Mouse (Mus musculus) CH12.LX (cell line): ENCODE data around the gene Gad1. TPM values are rescaled to one million over a fixed set of nuclear protein-coding genes. Genes with fewer than 3 reads are reported as not detected.
A peak's percentile ranks its signal among the peaks of the same experiment; 100 is the strongest.

Experiments used
- DNase-seq: peaks from one replicate; pipeline ENCODE4 v3.0.0-alpha.2; 2013; ENCODE audit errors: extremely low read depth
- H3K27ac ChIP-seq: 2 replicates; pipeline ENCODE4 v1.5.1; 2012; ENCODE audit warnings: low read depth, mild to moderate bottlenecking, control low read depth, moderate library complexity; ENCODE audit not compliant: insufficient read depth
- H3K27me3 ChIP-seq: replicated peaks from 2 replicates; pipeline ENCODE3; 2012; ENCODE audit warnings: inconsistent platforms
- H3K36me3 ChIP-seq, 2 experiments: replicated peaks in 1 of 2; 2 replicates each; pipeline versions ENCODE3 to v1.6.1; 2012; ENCODE audit warnings: inconsistent platforms in 1 of 2, low read length in 1 of 2, mild to moderate bottlenecking in 1 of 2, mixed read lengths in 1 of 2, moderate library complexity in 1 of 2; ENCODE audit not compliant: control insufficient read depth in 1 of 2, insufficient read depth in 1 of 2
- H3K4me1 ChIP-seq, 2 experiments: 2 replicates each; pipeline ENCODE4 v1.6.1; 2012; ENCODE audit warnings: inconsistent platforms in 1 of 2, moderate library complexity in 1 of 2; ENCODE audit not compliant: insufficient read depth in 2 of 2, control insufficient read depth in 1 of 2
- H3K4me2 ChIP-seq: 2 replicates; pipeline ENCODE4 v1.6.1; 2012; ENCODE audit warnings: low read depth, mild to moderate bottlenecking, control low read depth; ENCODE audit not compliant: poor library complexity, insufficient read depth, severe bottlenecking
- H3K4me3 ChIP-seq, 3 experiments: fragments of 150-350 bp in 1 of 3; sonication (generic) in 1 of 3; replicated peaks in 1 of 3; 2 replicates each; pipeline versions ENCODE3 to v1.5.1; 2011 to 2012; ENCODE audit warnings: low read depth in 2 of 3, low read length in 2 of 3, mild to moderate bottlenecking in 2 of 3, moderate library complexity in 2 of 3, control low read depth in 1 of 3, improper control_type of control experiment in 1 of 3, inconsistent platforms in 1 of 3, mixed read lengths in 1 of 3; ENCODE audit not compliant: poor library complexity in 1 of 3
- H3K79me2 ChIP-seq: replicated peaks from 2 replicates; pipeline ENCODE4 v1.6.1; 2012; ENCODE audit warnings: mild to moderate bottlenecking, moderate library complexity; ENCODE audit not compliant: control insufficient read depth, poor library complexity, insufficient read depth, severe bottlenecking; ENCODE audit errors: extremely low read depth
- H3K9ac ChIP-seq: 2 replicates; pipeline ENCODE4 v1.6.1; 2012; ENCODE audit warnings: low read depth, mild to moderate bottlenecking, control low read depth, moderate library complexity; ENCODE audit not compliant: insufficient read depth
- H3K9me3 ChIP-seq: replicated peaks from 2 replicates; pipeline ENCODE3; 2012; ENCODE audit warnings: low read length, inconsistent platforms, mixed read lengths
- CTCF ChIP-seq, 2 experiments: IDR thresholded peaks in 1 of 2; conservative IDR thresholded peaks in 1 of 2; 2 replicates each; pipeline ENCODE4 v1.5.1; 2011 to 2012; ENCODE audit warnings: low read depth in 2 of 2, low read length in 2 of 2, improper control_type of control experiment in 1 of 2, inconsistent platforms in 1 of 2, mild to moderate bottlenecking in 1 of 2, moderate library complexity in 1 of 2
- ETS1 ChIP-seq: conservative IDR thresholded peaks from 2 replicates; pipeline ENCODE4 v1.6.1; 2012; ENCODE audit warnings: low read depth, mild to moderate bottlenecking, inconsistent platforms, low read length, improper control_type of control experiment, moderate library complexity
- GABPA ChIP-seq: IDR thresholded peaks from 2 replicates; pipeline ENCODE4 v1.6.1; 2012; ENCODE audit warnings: low read depth, low read length, improper control_type of control experiment, inconsistent platforms; ENCODE audit not compliant: insufficient replicate concordance
- HCFC1 ChIP-seq: IDR thresholded peaks from 2 replicates; pipeline ENCODE4 v1.6.1; 2012; ENCODE audit warnings: low read depth, mild to moderate bottlenecking, inconsistent platforms, low read length, improper control_type of control experiment
- MAZ ChIP-seq: IDR thresholded peaks from 2 replicates; pipeline ENCODE4 v1.6.1; 2012; ENCODE audit warnings: low read depth, mild to moderate bottlenecking, inconsistent platforms, low read length, improper control_type of control experiment, moderate library complexity
- MEF2A ChIP-seq: IDR thresholded peaks from 2 replicates; pipeline ENCODE4 v1.6.1; 2014; ENCODE audit warnings: low read depth, mild to moderate bottlenecking, inconsistent platforms, low read length, improper control_type of control experiment, borderline replicate concordance
- RAD21 ChIP-seq: IDR thresholded peaks from 2 replicates; pipeline ENCODE4 v1.6.1; 2011; ENCODE audit warnings: low read depth, mild to moderate bottlenecking, low read length, improper control_type of control experiment, moderate library complexity
- SIN3A ChIP-seq: IDR thresholded peaks from 2 replicates; pipeline ENCODE4 v1.6.1; 2012; ENCODE audit warnings: low read length, improper control_type of control experiment, inconsistent platforms
- SMC3 ChIP-seq: IDR thresholded peaks from 2 replicates; pipeline ENCODE4 v1.6.1; 2011; ENCODE audit warnings: low read depth, low read length, improper control_type of control experiment
- TCF12 ChIP-seq: IDR thresholded peaks from 2 replicates; pipeline ENCODE4 v1.6.1; 2014; ENCODE audit warnings: low read depth, mild to moderate bottlenecking, inconsistent platforms, low read length, improper control_type of control experiment
- UBTF ChIP-seq: IDR thresholded peaks from 2 replicates; pipeline ENCODE4 v1.6.1; 2012; ENCODE audit warnings: low read depth, mild to moderate bottlenecking, inconsistent platforms, low read length, improper control_type of control experiment, moderate library complexity
- USF1 ChIP-seq: IDR thresholded peaks from 2 replicates; pipeline ENCODE4 v1.6.1; 2014; ENCODE audit warnings: low read depth, mild to moderate bottlenecking, inconsistent platforms, low read length, improper control_type of control experiment
- ZMIZ1 ChIP-seq: IDR thresholded peaks from 2 replicates; pipeline ENCODE4 v1.6.1; 2012; ENCODE audit warnings: low read depth, mild to moderate bottlenecking, inconsistent platforms, low read length, improper control_type of control experiment
- ZNF384 ChIP-seq: IDR thresholded peaks from 2 replicates; pipeline ENCODE4 v1.6.1; 2012; ENCODE audit warnings: low read depth, low read length, improper control_type of control experiment, inconsistent platforms
- dilution Hi-C: fragments of 300-500 bp; cut with MboI; formaldehyde crosslinking; loops from 2 replicates; pipeline ENCODE4 v1.14.3; 2020; ENCODE audit warnings: low sequenced_read_pairs; ENCODE audit not compliant: extremely low pct_unique_long_range_greater_than_20kb, extremely low pct_ligation_motif_present
- in situ Hi-C: fragments of 300-500 bp; cut with MboI; formaldehyde crosslinking; loops from 3 replicates; pipeline ENCODE4 v1.14.3; 2019; ENCODE audit warnings: low sequenced_read_pairs, low pct_ligation_motif_present, low pct_unique_long_range_greater_than_20kb, mixed read lengths
- polyA plus RNA-seq: library from polyadenylated mRNA; unstranded; fragments of >175 nt; gene quantifications from 2 replicates; pipeline ENCODE4 v1.2.1, GENCODE M21; 2012; ENCODE audit warnings: low read depth; ENCODE audit not compliant: insufficient read length
- total RNA-seq, 2 experiments: library from RNA; depleted of rRNA; stranded (reverse); fragments of 300-350 nt in 1 of 2; fragments of >200 nt in 1 of 2; gene quantifications; 2 replicates each; pipeline ENCODE4 v1.2.3; 2012 to 2014

Gene Gad1
- total and polyA plus RNA-seq, 3 experiments, result 1.3 to 1.9 (median 1.4) TPM

GRCm38 (mm10) chr2:70553826-70554225 lies 954 bp downstream of the Gad1 start:
- H3K4me3 ChIP-seq, result no peak overlapping the region
- dilution Hi-C loops, result no loop called here
- TF ChIP-seq RAD21 (peak; percentile 60), UBTF (no peak), SMC3 (peak; percentile 71), CTCF (conservative IDR thresholded peaks at IDR 0.05 in 1 of 2, IDR thresholded peaks at IDR 0.05 in 1 of 2; ENCODE audit: low read depth in 2 of 2, low read length in 2 of 2) (peak; percentile 29 to 75; a peak in 3 of 4 replicates)

GRCm38 (mm10) chr2:70558112-70558842 lies 5.4 kb downstream of the Gad1 start:
- Histone ChIP-seq H3K79me2 (no peaks in the 10 kb centered on the region), H3K9ac (no peak overlapping the region), H3K4me2 (peak overlapping the region; percentile 81), H3K36me3 (no peaks in the 10 kb centered on the region), H3K4me3 (peak overlapping the region; percentile 31 to 52 (median 50)), H3K9me3 (peaks cover 12% of the 10 kb centered on the region), H3K27ac (no peak overlapping the region), H3K27me3 (peaks cover 21% of the 10 kb centered on the region), H3K4me1 (peaks cover 9 to 51% of the 10 kb centered on the region in 2 experiments)
- in situ Hi-C loops, result loop anchor here (25.0 kb wide), 1 partner anchor 421 kb away; no protein-coding TSS in a partner anchor
- dilution Hi-C loops, result no loop called here
- DNase-seq, result peak; percentile 96
- TF ChIP-seq TCF12, result 0 out of 2 replicates have a peak, but pooled peaks have one; percentile 10
- peak; percentile 72 for TF ChIP-seq RAD21
- peak; percentile 81 to 83 for TF ChIP-seq CTCF (conservative IDR thresholded peaks at IDR 0.05 in 1 of 2, IDR thresholded peaks at IDR 0.05 in 1 of 2; ENCODE audit: low read depth in 2 of 2, low read length in 2 of 2)
- TF ChIP-seq MAZ, result peak; percentile 76
- no peak for TF ChIP-seq HCFC1
- TF ChIP-seq ZNF384, result peak; percentile 87
- no peak for TF ChIP-seq ZMIZ1
- no peak for TF ChIP-seq USF1
- TF ChIP-seq SIN3A, result peak; percentile 46; the same call in 1 of the 2 replicates
- TF ChIP-seq ETS1, result peak; percentile 38; the same call in 1 of the 2 replicates
- peak; percentile 68 for TF ChIP-seq SMC3
- TF ChIP-seq GABPA, result no peak
- TF ChIP-seq MEF2A, result 0 out of 2 replicates have a peak, but pooled peaks have one; percentile 15

More at GRCm38 (mm10) chr2:70553826-70554225, 954 bp downstream of the Gad1 start:
- no peak overlapping the region for H3K4me2 ChIP-seq
- H3K79me2 ChIP-seq, result no peaks in the 10 kb centered on the region
- H3K9ac ChIP-seq, result no peak overlapping the region
- H3K4me1 ChIP-seq, result peaks cover 7 to 60% of the 10 kb centered on the region in 2 experiments
- H3K27ac ChIP-seq, result no peak overlapping the region
- in situ Hi-C loops, result loop anchor here (25.0 kb wide), 1 partner anchor 417 kb away; no protein-coding TSS in a partner anchor
- H3K9me3 ChIP-seq, result no peaks in the 10 kb centered on the region
- H3K36me3 ChIP-seq, result no peaks in the 10 kb centered on the region
- peak; percentile 60 for DNase-seq
- H3K27me3 ChIP-seq, result no peaks in the 10 kb centered on the region
